Mouse (Mus musculus) kidney, embryonic 15.5 days (tissue): ENCODE results near the gene Rtl3. TPM values are rescaled to one million over a fixed set of nuclear protein-coding genes. Genes with fewer than 3 reads are reported as not detected.

Source experiments
- polyA plus RNA-seq: library from polyadenylated mRNA; unstranded; fragments of >200 nt; fragmentation: Nextera tagmentation; extraction: Ambion mirVana; gene quantifications from 2 replicates; pipeline ENCODE4 v1.2.1, GENCODE M21; 2015

Gene Rtl3
- polyA plus RNA-seq, 1 experiment from 2014 or later, result 9.1 TPM

Other genes starting within 250 kb of the Rtl3 start
- gene Cysltr1, start 237.0 kb downstream of the Rtl3 start, polyA plus RNA-seq, result 3.2 TPM in 2 replicates
- gene Lpar4, start 80.0 kb upstream of the Rtl3 start, polyA plus RNA-seq, result 15.3 and 16.6 TPM in 2 replicates
- gene P2ry10, start 247.8 kb upstream of the Rtl3 start, polyA plus RNA-seq, result 0.09 TPM in 1 of 2 replicates, not detected in the other